Mouse (Mus musculus) megakaryocyte, embryonic 14.5 days (primary cell): Measurements from ENCODE around the gene Ddb1. TPM values are rescaled to one million over a fixed set of nuclear protein-coding genes. Genes with fewer than 3 reads are reported as not detected.

Experiments
- H3K27me3 ChIP-seq: replicated peaks from 2 replicates; pipeline ENCODE3; 2012; ENCODE audit warnings: inconsistent platforms
- H3K36me3 ChIP-seq: replicated peaks from 2 replicates; pipeline ENCODE3; 2012; ENCODE audit warnings: low read length, inconsistent platforms, mixed read lengths
- H3K4me1 ChIP-seq: 2 replicates; pipeline ENCODE4 v1.6.1; 2012; ENCODE audit warnings: inconsistent platforms
- H3K4me3 ChIP-seq: replicated peaks from 2 replicates; pipeline ENCODE3; 2012; ENCODE audit warnings: moderate library complexity, mild to moderate bottlenecking, inconsistent platforms
- H3K9me3 ChIP-seq: 2 replicates; pipeline ENCODE4 v1.6.1; 2012; ENCODE audit warnings: inconsistent platforms
- FLI1 ChIP-seq: IDR thresholded peaks from 2 replicates; pipeline ENCODE4 v1.6.1; 2012; ENCODE audit warnings: low read length, inconsistent platforms, mixed read lengths
- GATA1 ChIP-seq: IDR thresholded peaks from 3 replicates; pipeline ENCODE4 v1.6.1; 2012; ENCODE audit warnings: mixed read lengths, low read length, inconsistent platforms, borderline replicate concordance
- polyA plus RNA-seq: library from polyadenylated mRNA; stranded (reverse); fragments of >175 nt; gene quantifications from 2 replicates; pipeline ENCODE4 v1.2.3, GENCODE M21; 2012; ENCODE audit warnings: low replicate concordance; ENCODE audit not compliant: insufficient read depth

Ddb1 gene
- polyA plus RNA-seq, 1 experiment = 9.8 TPM

- Histone ChIP-seq H3K36me3 (peaks cover 89% of the 10 kb centered on the region), H3K27me3 (no peaks in the 10 kb centered on the region), H3K4me3 (peak overlapping the region; percentile 83), H3K4me1 (peaks cover 64% of the 10 kb centered on the region), H3K9me3 (no peaks in the 10 kb centered on the region)
- no peak for TF ChIP-seq GATA1
- no peak for TF ChIP-seq FLI1
These were observed 15.8 kb upstream of the Ddb1 start for GRCm38 (mm10) chr19:10589127-10589857.

GRCm38 (mm10) chr19:10590301-10590700 is 14.8 kb upstream of the Ddb1 start:
- H3K4me1 ChIP-seq = peaks cover 61% of the 10 kb centered on the region
- no peak overlapping the region for H3K4me3 ChIP-seq
- no peaks in the 10 kb centered on the region for H3K27me3 ChIP-seq
- no peak for TF ChIP-seq FLI1
- H3K36me3 ChIP-seq = peaks cover 89% of the 10 kb centered on the region
- H3K9me3 ChIP-seq = no peaks in the 10 kb centered on the region

GRCm38 (mm10) chr19:10591659-10592377 is 13.3 kb upstream of the Ddb1 start:
- Histone ChIP-seq H3K36me3 (peaks cover 95% of the 10 kb centered on the region), H3K4me3 (no peak overlapping the region), H3K4me1 (peaks cover 53% of the 10 kb centered on the region), H3K27me3 (no peaks in the 10 kb centered on the region), H3K9me3 (no peaks in the 10 kb centered on the region)
- no peak for TF ChIP-seq GATA1
- no peak for TF ChIP-seq FLI1

- TF ChIP-seq FLI1 (no peak), GATA1 (no peak)
These were observed 6.9 kb upstream of the Ddb1 start for GRCm38 (mm10) chr19:10598188-10598587.

GRCm38 (mm10) chr19:10599648-10600047 is 5.5 kb upstream of the Ddb1 start:
- H3K4me3 ChIP-seq = no peak overlapping the region
- H3K27me3 ChIP-seq = no peaks in the 10 kb centered on the region
- TF ChIP-seq FLI1 = no peak
- no peak for TF ChIP-seq GATA1
- H3K36me3 ChIP-seq = peaks cover 68% of the 10 kb centered on the region
- peaks cover 68% of the 10 kb centered on the region for H3K4me1 ChIP-seq
- no peaks in the 10 kb centered on the region for H3K9me3 ChIP-seq

More at GRCm38 (mm10) chr19:10598188-10598587, 6.9 kb upstream of the Ddb1 start:
- peaks cover 58% of the 10 kb centered on the region for H3K4me1 ChIP-seq
- no peaks in the 10 kb centered on the region for H3K27me3 ChIP-seq
- no peaks in the 10 kb centered on the region for H3K9me3 ChIP-seq
- no peak overlapping the region for H3K4me3 ChIP-seq
- H3K36me3 ChIP-seq = peaks cover 80% of the 10 kb centered on the region

GRCm38 (mm10) chr19:10602247-10602769 is 2.8 kb upstream of the Ddb1 start:
- H3K9me3 ChIP-seq = no peaks in the 10 kb centered on the region
- TF ChIP-seq FLI1 = no peak
- TF ChIP-seq GATA1 = no peak
- H3K4me1 ChIP-seq = peaks cover 84% of the 10 kb centered on the region
- H3K36me3 ChIP-seq = peaks cover 50% of the 10 kb centered on the region
- H3K4me3 ChIP-seq = peak overlapping the region; percentile 86
- H3K27me3 ChIP-seq = no peaks in the 10 kb centered on the region

DNA sequence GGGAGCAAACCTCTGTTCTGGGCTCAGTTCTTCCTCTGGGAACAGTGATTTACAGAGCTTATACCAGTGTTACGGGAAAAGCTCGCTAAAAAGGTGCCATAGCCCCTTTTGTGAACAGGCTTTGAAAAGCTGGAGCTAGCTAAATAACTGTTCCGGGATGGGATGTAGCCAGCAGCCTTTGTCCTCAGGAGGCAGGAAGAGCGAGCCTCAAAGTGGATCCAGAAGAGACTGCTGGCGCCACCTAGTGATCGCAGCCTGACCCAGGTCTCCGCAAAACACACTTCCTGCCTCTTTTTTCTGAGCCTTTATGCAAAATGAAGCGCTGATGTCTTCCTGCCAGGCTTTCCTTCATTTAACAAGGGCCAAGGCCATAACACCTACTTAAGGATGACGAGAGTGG is 2.3 kb upstream of the Ddb1 start:
- H3K27me3 ChIP-seq = no peaks in the 10 kb centered on the region
- peaks cover 89% of the 10 kb centered on the region for H3K4me1 ChIP-seq
- H3K9me3 ChIP-seq = no peaks in the 10 kb centered on the region
- peaks cover 50% of the 10 kb centered on the region for H3K36me3 ChIP-seq
- TF ChIP-seq FLI1 (no peak), GATA1 (no peak)
- H3K4me3 ChIP-seq = peak overlapping the region; percentile 86

DNA sequence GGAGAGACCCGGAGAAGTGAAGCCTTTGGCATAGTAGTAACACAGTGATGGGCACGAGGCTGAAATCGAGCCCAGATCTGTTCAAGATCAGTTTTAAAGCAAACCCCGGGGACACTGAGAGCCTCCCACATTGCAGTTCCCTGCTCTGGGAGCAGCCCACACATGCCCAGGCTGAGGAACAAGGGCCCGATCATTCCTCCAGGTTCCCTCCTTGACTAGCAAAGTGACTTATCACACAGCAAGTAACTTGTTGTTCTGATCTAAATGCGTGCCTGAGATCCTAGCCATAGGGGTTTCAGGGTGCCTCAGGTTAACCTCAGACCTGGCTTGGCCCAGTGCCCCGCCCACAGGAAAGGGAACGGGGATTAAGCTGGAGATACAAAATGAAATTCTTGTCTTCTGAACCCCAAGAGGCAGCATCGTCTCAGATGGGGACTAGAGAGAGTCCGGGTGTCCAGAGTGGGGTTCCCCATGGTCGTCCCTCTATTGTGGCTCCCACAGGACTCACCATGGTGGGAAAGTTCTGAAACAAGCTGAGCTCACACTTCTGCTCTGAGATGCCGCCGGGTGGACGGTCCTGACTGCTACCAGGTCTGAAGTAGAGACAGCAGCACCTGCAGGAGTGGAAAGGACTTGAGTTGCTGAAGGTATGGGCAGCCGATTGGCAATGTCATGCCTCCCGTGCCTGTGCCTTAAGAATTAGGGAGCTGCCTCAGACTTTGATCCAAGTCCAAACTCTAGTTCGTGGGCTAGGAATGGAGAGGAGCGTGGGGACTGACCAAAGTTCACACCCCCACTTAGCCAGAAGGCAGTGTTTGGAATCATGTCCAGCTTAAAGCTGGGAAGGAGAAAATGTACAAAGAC is 1.2 kb upstream of the Ddb1 start:
- Histone ChIP-seq H3K27me3 (no peaks in the 10 kb centered on the region), H3K36me3 (peaks cover 50% of the 10 kb centered on the region), H3K4me3 (peak overlapping the region; percentile 70), H3K4me1 (peaks cover 83% of the 10 kb centered on the region), H3K9me3 (no peaks in the 10 kb centered on the region)
- no peak for TF ChIP-seq GATA1
- no peak for TF ChIP-seq FLI1

- Histone ChIP-seq H3K36me3 (peaks cover 50% of the 10 kb centered on the region), H3K4me1 (peaks cover 80% of the 10 kb centered on the region), H3K9me3 (no peaks in the 10 kb centered on the region), H3K27me3 (no peaks in the 10 kb centered on the region), H3K4me3 (peak overlapping the region; percentile 97)
- TF ChIP-seq FLI1 (no peak), GATA1 (no peak)
These were observed 593 bp upstream of the Ddb1 start for GRCm38 (mm10) chr19:10604534-10604933.
